Mouse (Mus musculus) urinary bladder, postnatal 4 days (tissue): ENCODE results near the gene E130218I03Rik.

Experiments used
- DNase-seq, 2 experiments: peaks; one replicate each; pipeline ENCODE4 v3.0.0; 2021 to 2022; ENCODE audit warnings: low spot score in 2 of 2

E130218I03Rik gene

GRCm38 (mm10) chr4:134286226-134287167 is 43.0 kb downstream of the E130218I03Rik start:
- no peak for DNase-seq

DNA sequence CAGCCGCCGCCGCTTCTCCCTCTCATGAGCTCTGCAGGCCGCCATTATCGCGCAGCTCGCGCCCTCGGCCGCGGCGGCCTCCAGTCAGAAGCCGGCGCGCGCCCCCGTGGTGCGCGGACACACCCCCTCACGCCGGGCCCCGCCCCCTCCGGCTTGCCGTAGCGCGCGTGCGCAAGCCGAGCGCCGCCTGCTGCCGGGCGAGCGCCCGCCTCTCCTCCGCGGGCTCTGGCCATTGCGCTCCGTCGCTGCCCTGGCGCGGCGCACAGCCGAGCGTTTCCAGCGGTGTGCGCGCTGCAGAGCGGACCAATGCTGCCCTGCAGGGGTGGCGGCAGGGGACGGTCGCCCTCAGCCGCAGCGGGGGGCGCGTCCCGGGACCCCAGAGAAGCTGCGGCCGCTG is 43.7 kb downstream of the E130218I03Rik start:
- peak; percentile 97 to 98 for DNase-seq

- peak; percentile 69 to 74 for DNase-seq
Measured at GRCm38 (mm10) chr4:134287575-134288025, 44.1 kb downstream of the E130218I03Rik start, which contains the start of gene Pdik1l. Gene Pdik1l (minus strand): TSS chr4:134287895.

DNA sequence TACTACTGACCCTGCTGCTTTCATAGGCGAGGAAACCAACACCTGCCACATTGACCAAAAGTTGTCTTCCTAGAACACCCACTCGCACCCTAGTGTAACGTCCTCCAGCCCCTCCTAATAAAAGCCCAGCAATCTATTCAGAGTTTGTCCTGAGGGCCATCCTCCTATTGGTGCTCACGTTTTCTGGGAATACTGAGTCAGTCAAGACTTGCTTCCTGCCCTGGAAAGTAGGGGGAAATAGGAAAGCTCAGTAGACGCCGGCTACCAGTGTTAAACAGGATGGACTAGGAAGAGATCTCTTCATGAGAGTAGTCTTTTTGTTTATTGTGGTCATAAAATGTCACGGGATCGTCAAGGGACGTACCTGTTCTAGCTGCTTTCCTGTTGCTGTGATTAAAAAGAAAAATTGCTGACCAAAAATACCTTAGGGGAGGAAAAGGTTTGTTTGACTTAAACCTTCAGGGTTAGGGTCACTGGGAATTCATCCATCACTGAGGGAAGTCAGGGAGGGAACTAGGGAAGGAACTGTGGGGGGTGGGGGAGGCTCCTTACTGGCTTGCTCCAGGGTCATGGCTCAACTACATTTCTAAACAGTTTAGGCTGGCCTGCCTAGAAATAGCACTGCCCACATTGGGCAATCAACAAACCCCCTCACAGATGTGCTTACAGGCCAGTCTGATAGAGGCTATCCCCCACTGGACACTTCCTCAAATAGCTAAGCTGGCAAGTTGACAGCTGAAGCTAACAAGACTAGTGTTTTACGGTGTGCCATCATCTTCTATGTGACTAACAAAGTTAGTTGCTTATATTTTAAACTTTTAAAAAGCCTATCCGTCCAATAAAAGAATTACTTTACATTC is 45.2 kb downstream of the E130218I03Rik start:
- DNase-seq = no peak

DNA sequence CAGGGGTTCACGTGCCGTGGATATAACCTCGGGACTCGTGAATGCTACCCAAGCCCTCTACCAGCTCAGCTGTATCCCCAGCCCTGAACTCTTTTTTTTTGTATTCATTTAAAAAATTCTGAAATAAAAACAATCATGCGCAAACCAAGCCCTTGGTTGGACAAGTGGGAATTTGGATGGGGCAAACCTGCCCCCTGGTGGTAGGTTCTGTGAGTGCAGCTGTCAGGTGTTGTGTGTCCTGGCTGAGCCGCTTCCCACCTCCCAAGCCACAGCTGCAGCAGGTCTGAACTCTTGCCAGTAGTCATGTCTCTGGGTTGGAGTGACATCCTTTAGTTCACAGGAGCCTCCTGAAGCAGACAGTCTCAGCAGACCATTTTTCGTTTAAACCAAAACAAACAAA is 48.6 kb downstream of the E130218I03Rik start:
- peak; percentile 55 to 75 for DNase-seq

DNA sequence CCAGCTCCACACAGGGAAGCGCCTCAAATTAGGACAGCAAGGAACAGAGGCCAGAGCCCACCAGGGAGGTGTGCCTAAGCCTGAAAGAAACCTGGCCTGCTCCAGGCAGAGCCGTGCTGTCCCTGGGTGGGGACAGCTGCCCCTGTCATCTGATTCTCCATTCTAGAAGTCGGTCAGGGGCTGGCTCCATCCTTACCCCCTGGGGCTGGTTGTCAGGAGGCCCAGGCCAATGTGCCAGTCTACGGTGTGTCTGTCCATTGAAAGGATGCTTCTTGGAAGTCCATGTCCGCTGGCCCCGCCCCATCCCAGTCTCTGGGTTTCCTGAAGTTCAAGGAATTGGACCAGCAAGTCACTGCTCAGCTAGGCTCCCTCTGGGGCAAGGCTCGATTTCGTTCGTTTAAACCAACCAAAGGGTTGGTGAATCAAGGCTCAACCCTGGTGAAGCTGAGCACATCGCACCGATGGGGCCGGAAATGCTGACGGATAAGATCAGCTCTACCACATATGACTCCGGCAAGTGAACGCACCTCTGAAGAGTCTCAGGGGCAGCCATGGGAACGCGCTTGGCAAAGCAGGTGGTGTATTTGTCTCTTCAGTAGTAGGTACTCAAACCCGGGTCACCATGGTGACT is 49.7 kb downstream of the E130218I03Rik start:
- DNase-seq = no peak

DNA sequence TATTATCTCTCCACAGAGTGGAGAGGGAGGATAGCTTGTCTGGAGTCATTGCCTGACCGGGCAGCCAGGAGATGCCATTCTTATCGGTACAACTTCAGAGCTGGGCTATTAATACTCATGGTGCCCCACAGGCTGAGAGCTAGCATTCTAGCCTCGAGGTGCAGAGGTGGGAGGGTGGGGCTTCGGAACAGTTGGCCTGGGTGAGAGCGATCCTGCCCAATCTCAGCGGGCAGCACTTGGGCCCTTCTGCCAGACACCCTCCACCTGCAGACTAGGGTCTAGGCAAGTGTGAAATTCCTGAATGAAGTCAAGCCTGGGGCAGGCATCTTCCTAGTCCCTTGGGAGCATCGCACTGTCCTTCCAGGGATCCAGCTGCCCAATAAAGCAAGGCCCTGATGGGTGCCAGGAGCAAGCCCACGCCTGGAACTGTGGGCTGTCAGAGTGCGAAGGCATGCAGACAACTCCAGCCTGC is 50.3 kb downstream of the E130218I03Rik start:
- DNase-seq = no peak
